ENCODE assay signal across 8 mouse cellular contexts in the genomic region with DNA sequence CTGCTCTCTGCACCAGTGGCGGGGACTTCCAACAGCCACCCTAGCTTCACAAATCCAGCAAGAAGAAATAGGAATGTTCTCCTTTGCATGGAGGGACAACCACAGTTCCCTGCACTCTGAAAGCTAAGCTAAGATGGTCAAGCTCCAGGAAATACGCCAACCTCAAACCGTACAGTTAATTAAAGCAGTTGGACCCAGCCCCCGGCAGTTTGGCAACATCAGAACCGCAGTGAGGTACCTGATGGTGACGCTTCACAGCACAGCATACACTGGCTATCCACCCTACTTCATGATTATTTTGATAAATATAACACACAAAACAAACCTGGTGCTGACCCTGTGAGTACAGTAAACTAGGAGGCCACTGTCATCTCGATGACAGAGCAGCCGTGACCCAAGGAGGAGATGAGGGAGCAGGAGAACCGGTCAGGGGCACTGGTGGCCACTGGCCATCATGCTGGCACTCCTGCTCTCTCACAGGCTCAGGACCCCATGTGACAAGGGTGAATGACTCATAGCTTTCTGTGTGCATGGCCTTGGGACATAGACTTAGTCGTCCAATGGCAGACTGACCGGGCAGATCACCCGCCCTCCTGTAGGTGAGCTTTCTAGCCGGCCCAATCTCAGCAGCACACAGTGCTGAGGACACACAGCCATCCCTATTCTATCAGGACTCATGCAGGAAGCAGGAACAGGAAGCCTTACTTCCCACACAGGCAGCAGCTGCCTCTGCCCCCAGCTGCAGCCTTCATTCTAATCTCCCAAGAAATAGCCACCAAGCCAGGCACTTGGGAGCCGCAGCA. TPM values are rescaled to one million over a fixed set of nuclear protein-coding genes. Genes with fewer than 3 reads are reported as not detected.
A peak's percentile ranks its signal among the peaks of the same experiment; 100 is the strongest.
DNase-seq lines count a peak whose midpoint lies in the region; ATAC-seq lines count a peak whose summit lies in the region.

No protein-coding gene starts in this region.

- no peaks in the 10 kb centered on the region for H3K27me3 ChIP-seq in forebrain, embryonic 16.5 days (replicated peaks; ENCODE audit: control insufficient read depth, insufficient read depth, low read length)
- no peaks in the 10 kb centered on the region for H3K27me3 ChIP-seq in intestine, embryonic 16.5 days (replicated peaks; ENCODE audit: control insufficient read depth, insufficient read depth, low read length)

- no peak for DNase-seq in cerebellum, adult 8-10 months
- peak; percentile 89 for DNase-seq in adrenal gland, adult 8-10 months
- peak; percentile 65 for DNase-seq in lung, postnatal 25 days (ENCODE audit: low spot score)
- no peak for DNase-seq in thymus, postnatal 25 days
- no peak for DNase-seq in gastrocnemius, postnatal 36 days

- H3K9ac ChIP-seq in forebrain, embryonic 16.5 days (replicated peaks; ENCODE audit: low read depth, low read length) = 0 out of 2 replicates have a peak overlapping the region, but pooled peaks have one; percentile 8
- peak overlapping the region; percentile 56 for H3K9ac ChIP-seq in intestine, embryonic 16.5 days (ENCODE audit: low read depth, low read length)

- ATAC-seq in cerebellum, adult (ENCODE audit: insufficient number of reproducible peaks, low FRiP score, low TSS enrichment) = peak; percentile 57
- no peak for ATAC-seq in forebrain, embryonic 16.5 days
- peak; percentile 12 for ATAC-seq in intestine, embryonic 16.5 days

- H3K4me1 ChIP-seq in forebrain, embryonic 16.5 days (replicated peaks; ENCODE audit: control insufficient read depth, insufficient read depth, low read length) = peaks cover 6% of the 10 kb centered on the region
- peaks cover 55% of the 10 kb centered on the region for H3K4me1 ChIP-seq in intestine, embryonic 16.5 days (ENCODE audit: control insufficient read depth, insufficient read depth, low read length)

- H3K4me2 ChIP-seq in forebrain, embryonic 16.5 days (ENCODE audit: low read length) = no peak overlapping the region
- H3K4me2 ChIP-seq in intestine, embryonic 16.5 days (ENCODE audit: low read depth, low read length) = no peak overlapping the region

- 86% methylated on average over 14 of the region's 14 CpGs for WGBS in forebrain, embryonic 16.5 days
- 62% methylated on average over 14 of the region's 14 CpGs for WGBS in intestine, embryonic 16.5 days

- 0 out of 2 replicates have a peak overlapping the region, but pooled peaks have one; percentile 12 for H3K27ac ChIP-seq in forebrain, embryonic 16.5 days (ENCODE audit: low read length)
- H3K27ac ChIP-seq in intestine, embryonic 16.5 days (ENCODE audit: low read length) = peak overlapping the region; percentile 97

- intact Hi-C loops in gastrocnemius, postnatal 36 days (cut with DNase I) = no loop called here

- no peaks in the 10 kb centered on the region for H3K36me3 ChIP-seq in forebrain, embryonic 16.5 days (ENCODE audit: control insufficient read depth, insufficient read depth)
- peaks cover 28% of the 10 kb centered on the region for H3K36me3 ChIP-seq in intestine, embryonic 16.5 days (ENCODE audit: control insufficient read depth, insufficient read depth, low read length)

- H3K9me3 ChIP-seq in forebrain, embryonic 16.5 days (ENCODE audit: control insufficient read depth, low read length) = no peaks in the 10 kb centered on the region
- no peaks in the 10 kb centered on the region for H3K9me3 ChIP-seq in intestine, embryonic 16.5 days (ENCODE audit: control insufficient read depth, low read length)

- H3K4me3 ChIP-seq in forebrain, embryonic 16.5 days (replicated peaks; ENCODE audit: low read length) = no peak overlapping the region
- no peak overlapping the region for H3K4me3 ChIP-seq in intestine, embryonic 16.5 days (ENCODE audit: low read length)

RNA-seq across cellular contexts. Expression of gene Apol8, which starts 41.0 kb away (rescaled TPM):
- total RNA-seq in adrenal gland, adult 8-10 months (2022) = under 1 TPM; 0.14 to 0.43 (median 0.15) TPM
- polyA plus RNA-seq in forebrain, embryonic 16.5 days (2015; fragmentation: Nextera tagmentation; extraction: Ambion mirVana) = 0.22 TPM in 1 of 2 replicates, not detected in the other
- polyA plus RNA-seq in intestine, embryonic 16.5 days (2015; fragmentation: Nextera tagmentation; extraction: Ambion mirVana) = 0.21 and 0.34 TPM in 2 replicates
- under 1 TPM in 1 of 2 experiments, not detected in 1; 0.47 TPM for total RNA-seq in gastrocnemius, postnatal 36 days (2021)

RNA-seq across cellular contexts. Expression of gene Myh9, which starts 44.2 kb away (rescaled TPM):
- total RNA-seq in adrenal gland, adult 8-10 months (2022) = 100 to 1,000 TPM; 304 to 366 (median 340) TPM
- 12.2 and 13.6 TPM in 2 replicates for polyA plus RNA-seq in forebrain, embryonic 16.5 days (2015; fragmentation: Nextera tagmentation; extraction: Ambion mirVana)
- polyA plus RNA-seq in intestine, embryonic 16.5 days (2015; fragmentation: Nextera tagmentation; extraction: Ambion mirVana) = 39.1 and 43.8 TPM in 2 replicates
- 10 to 100 TPM; 48.4 to 49.1 TPM for total RNA-seq in gastrocnemius, postnatal 36 days (2021)

Comparison
In these comparisons a context has a peak if more than half of its experiments do, and no peak if none do; other contexts are left out.
1. DNase-seq: peak in adrenal gland, adult 8-10 months (single experiment) and lung, postnatal 25 days (single experiment); none in cerebellum, adult 8-10 months (single experiment), thymus, postnatal 25 days (single experiment) and gastrocnemius, postnatal 36 days (0 of 2).
2. RNA of gene Myh9, which starts 44.2 kb away (total RNA-seq): 304 to 366 TPM in adrenal gland, adult 8-10 months; 48.4 to 49.1 TPM in gastrocnemius, postnatal 36 days; every median in the first group is over 4 times any median in the second.